Mouse (Mus musculus): ENCODE data around the gene Elmo1.

GRCm38 (mm10) chr13:20204165-20204564 is 113.8 kb downstream of the Elmo1 start:
- no peak for TF ChIP-seq CTCF (IDR thresholded peaks at IDR 0.05 in 2 of 3, conservative IDR thresholded peaks at IDR 0.05 in 1 of 3; ENCODE audit: control insufficient read depth in 1 of 3, insufficient read depth in 1 of 3, low read depth in 2 of 3, low read length in 3 of 3, poor library complexity in 1 of 3, severe bottlenecking in 1 of 3)
- TF ChIP-seq KAT2A (conservative IDR thresholded peaks at IDR 0.05; ENCODE audit: low read depth, low read length): no peak
- no peak for TF ChIP-seq POLR2AphosphoS2 (IDR thresholded peaks at IDR 0.05; ENCODE audit: low read length)
- TF ChIP-seq MYC (IDR thresholded peaks at IDR 0.05; ENCODE audit: low read depth, low read length): no peak
- no peak for TF ChIP-seq EP300 (IDR thresholded peaks at IDR 0.05; ENCODE audit: low read depth in 1 of 2, low read length in 2 of 2)
- no peak for TF ChIP-seq POLR2A (IDR thresholded peaks at IDR 0.05; ENCODE audit: control insufficient read depth in 1 of 2, insufficient read depth in 1 of 2, low read depth in 1 of 2, low read length in 2 of 2, poor library complexity in 1 of 2)
- TF ChIP-seq MAZ (IDR thresholded peaks at IDR 0.05; ENCODE audit: low read depth, low read length): no peak
- no peak for TF ChIP-seq MYB (IDR thresholded peaks at IDR 0.05; ENCODE audit: low read depth, low read length)
- no peak for TF ChIP-seq MEF2A (IDR thresholded peaks at IDR 0.05; ENCODE audit: extremely low read depth, insufficient replicate concordance, low read depth, low read length, poor library complexity, severe bottlenecking)
- no peak for TF ChIP-seq MAFK (IDR thresholded peaks at IDR 0.05; ENCODE audit: borderline replicate concordance, low read depth, low read length)
